Mouse (Mus musculus) neural tube, embryonic 14.5 days (tissue): ENCODE measurements around the gene Ucn. TPM values are rescaled to one million over a fixed set of nuclear protein-coding genes. Genes with fewer than 3 reads are reported as not detected.

Experiments
- ATAC-seq: fragments of 200-750 bp; cut with Nextera tagmentation; 2 replicates; pipeline ENCODE4 v1.8.0; 2017; ENCODE audit warnings: low read depth, mild to moderate bottlenecking, moderate TSS enrichment, moderate library complexity
- H3K27ac ChIP-seq: fragments of 300-500 bp; sonication (generic); 2 replicates; pipeline ENCODE4 v1.5.1; 2014; ENCODE audit warnings: low read depth, mild to moderate bottlenecking, control low read depth, low read length, moderate library complexity, mixed read lengths
- H3K27me3 ChIP-seq: fragments of 300-500 bp; sonication (generic); 2 replicates; pipeline ENCODE4 v1.6.1; 2014; ENCODE audit warnings: low read length; ENCODE audit not compliant: control insufficient read depth, insufficient read depth
- H3K36me3 ChIP-seq: fragments of 300-500 bp; sonication (generic); 2 replicates; pipeline ENCODE4 v1.6.1; 2014; ENCODE audit warnings: low read length, mixed read lengths; ENCODE audit not compliant: control insufficient read depth, insufficient read depth
- H3K4me1 ChIP-seq: fragments of 300-500 bp; sonication (generic); 2 replicates; pipeline ENCODE4 v1.6.1; 2014; ENCODE audit warnings: low read length; ENCODE audit not compliant: control insufficient read depth, insufficient read depth
- H3K4me2 ChIP-seq: fragments of 300-500 bp; sonication (generic); 2 replicates; pipeline ENCODE4 v1.6.1; 2014; ENCODE audit warnings: mild to moderate bottlenecking, low read depth, low read length, control low read depth
- H3K4me3 ChIP-seq: fragments of 300-500 bp; sonication (generic); 2 replicates; pipeline ENCODE4 v1.5.1; 2014; ENCODE audit warnings: low read depth, low read length, control low read depth, mixed read lengths
- H3K9ac ChIP-seq: fragments of 300-500 bp; sonication (generic); replicated peaks from 2 replicates; pipeline ENCODE4 v1.6.1; 2014; ENCODE audit warnings: low read depth, mild to moderate bottlenecking, control low read depth, low read length, mixed read lengths
- H3K9me3 ChIP-seq: fragments of 300-500 bp; sonication (generic); 2 replicates; pipeline ENCODE4 v1.6.1; 2016; ENCODE audit warnings: low read length; ENCODE audit not compliant: control insufficient read depth
- WGBS: fragments of 180-500 bp; shearing (Covaris S2); extraction: QIAGEN DNeasy Blood & Tissue Kit; methylation state at CpG from one replicate; pipeline ENCODE4 v1.1.7; 2014; 5-methylcytosine and 5-hydroxymethylcytosine counted together
- polyA plus RNA-seq: library from polyadenylated mRNA; unstranded; fragments of >200 nt; fragmentation: Nextera tagmentation; extraction: Ambion mirVana; gene quantifications from 2 replicates; pipeline ENCODE4 v1.2.1, GENCODE M21; 2014

Ucn gene
- polyA plus RNA-seq, 1 experiment from 2014 or later, result not detected

- Histone ChIP-seq H3K36me3 (no peaks in the 10 kb centered on the region), H3K4me3 (no peak overlapping the region), H3K9me3 (no peaks in the 10 kb centered on the region), H3K27me3 (peaks cover 50% of the 10 kb centered on the region), H3K9ac (no peak overlapping the region), H3K27ac (no peak overlapping the region), H3K4me1 (peaks cover 13% of the 10 kb centered on the region), H3K4me2 (peak overlapping the region; percentile 52; the same call in 1 of the 2 replicates)
- 2% methylated on average over 29 of the region's 29 CpGs for WGBS
- ATAC-seq, result no peak
Measured at GRCm38 (mm10) chr5:31094100-31094798, 44.4 kb downstream of the Ucn start.

- peak overlapping the region; percentile 52 for H3K4me2 ChIP-seq
- no peaks in the 10 kb centered on the region for H3K9me3 ChIP-seq
- H3K27ac ChIP-seq, result peak overlapping the region; percentile 44; the same call in 1 of the 2 replicates
- peaks cover 50% of the 10 kb centered on the region for H3K27me3 ChIP-seq
- H3K36me3 ChIP-seq, result no peaks in the 10 kb centered on the region
- WGBS, result under 1% methylated on average over 44 of the region's 54 CpGs
- H3K4me3 ChIP-seq, result peak overlapping the region; percentile 57
- ATAC-seq, result peak; percentile 35
- H3K9ac ChIP-seq, result peak overlapping the region; percentile 70
- H3K4me1 ChIP-seq, result peaks cover 13% of the 10 kb centered on the region
Measured at GRCm38 (mm10) chr5:31093151-31094041, 45.2 kb downstream of the Ucn start.

GRCm38 (mm10) chr5:31092231-31092975 is 46.2 kb downstream of the Ucn start:
- Histone ChIP-seq H3K9ac (peak overlapping the region; percentile 70), H3K4me3 (peak overlapping the region; percentile 57), H3K4me1 (peaks cover 13% of the 10 kb centered on the region), H3K4me2 (peak overlapping the region; percentile 52), H3K27me3 (peaks cover 50% of the 10 kb centered on the region), H3K36me3 (no peaks in the 10 kb centered on the region), H3K9me3 (no peaks in the 10 kb centered on the region), H3K27ac (peak overlapping the region; percentile 45)
- under 1% methylated on average over 36 of the region's 53 CpGs for WGBS
- no peak; the same call in 1 of the 2 replicates for ATAC-seq

Other genes with a start within 250 kb of the Ucn start
- gene Ost4, start 231.0 kb downstream of the Ucn start, polyA plus RNA-seq, result 234 TPM in 2 replicates
- gene Emilin1, start 225.4 kb downstream of the Ucn start, polyA plus RNA-seq, result 3.5 and 22.9 TPM in 2 replicates
- gene Khk, start 217.4 kb downstream of the Ucn start, polyA plus RNA-seq, result 8.3 and 10.4 TPM in 2 replicates
- gene Cgref1, start 193.2 kb downstream of the Ucn start, polyA plus RNA-seq, result 60.9 and 76.4 TPM in 2 replicates
- gene Preb, start 178.5 kb downstream of the Ucn start, polyA plus RNA-seq, result 72.4 and 80.0 TPM in 2 replicates
- gene Tcf23, start 170.2 kb downstream of the Ucn start, polyA plus RNA-seq, result not detected in 2 replicates
- 186 and 189 TPM in 2 replicates for gene Atraid, start 90.5 kb downstream of the Ucn start, polyA plus RNA-seq
- 15.1 and 15.6 TPM in 2 replicates for gene Slc5a6, start 89.9 kb downstream of the Ucn start, polyA plus RNA-seq
- gene Cad, start 84.0 kb downstream of the Ucn start, polyA plus RNA-seq, result 10.4 and 10.6 TPM in 2 replicates
- gene Dnajc5g, start 32.5 kb downstream of the Ucn start, polyA plus RNA-seq, result not detected in 2 replicates
- gene Slc30a3, start 30.6 kb downstream of the Ucn start, polyA plus RNA-seq, result 39.8 and 48.3 TPM in 2 replicates
- not detected in 2 replicates for gene Trim54, start 22.1 kb downstream of the Ucn start, polyA plus RNA-seq
- gene Mpv17, start 15.4 kb upstream of the Ucn start, polyA plus RNA-seq, result 58.3 and 58.4 TPM in 2 replicates
- gene Gm29609, start 41.1 kb upstream of the Ucn start, polyA plus RNA-seq, result 2.3 and 2.5 TPM in 2 replicates
- gene Gtf3c2, start 41.3 kb upstream of the Ucn start, polyA plus RNA-seq, result 55.5 and 60.3 TPM in 2 replicates
- gene Snx17, start 54.4 kb upstream of the Ucn start, polyA plus RNA-seq, result 102 and 111 TPM in 2 replicates
- gene Eif2b4, start 54.6 kb upstream of the Ucn start, polyA plus RNA-seq, result 78.6 and 79.0 TPM in 2 replicates
- 7.4 and 9.3 TPM in 2 replicates for gene Zfp513, start 63.5 kb upstream of the Ucn start, polyA plus RNA-seq
- 155 and 159 TPM in 2 replicates for gene Ppm1g, start 81.9 kb upstream of the Ucn start, polyA plus RNA-seq
- gene Nrbp1, start 102.0 kb upstream of the Ucn start, polyA plus RNA-seq, result 157 and 161 TPM in 2 replicates
- gene Gm9970, start 102.4 kb upstream of the Ucn start, polyA plus RNA-seq, result 0.54 and 1.4 TPM in 2 replicates
- 2.7 and 3.2 TPM in 2 replicates for gene Krtcap3, start 112.9 kb upstream of the Ucn start, polyA plus RNA-seq
- 32.6 and 45.4 TPM in 2 replicates for gene Ift172, start 152.3 kb upstream of the Ucn start, polyA plus RNA-seq
- gene Fndc4, start 157.3 kb upstream of the Ucn start, polyA plus RNA-seq, result 106 and 113 TPM in 2 replicates
- 0.21 and 0.61 TPM in 2 replicates for gene Gckr, start 158.6 kb upstream of the Ucn start, polyA plus RNA-seq